Comparison of ENCODE assay signal across 14 mouse cellular contexts in the genomic region with DNA sequence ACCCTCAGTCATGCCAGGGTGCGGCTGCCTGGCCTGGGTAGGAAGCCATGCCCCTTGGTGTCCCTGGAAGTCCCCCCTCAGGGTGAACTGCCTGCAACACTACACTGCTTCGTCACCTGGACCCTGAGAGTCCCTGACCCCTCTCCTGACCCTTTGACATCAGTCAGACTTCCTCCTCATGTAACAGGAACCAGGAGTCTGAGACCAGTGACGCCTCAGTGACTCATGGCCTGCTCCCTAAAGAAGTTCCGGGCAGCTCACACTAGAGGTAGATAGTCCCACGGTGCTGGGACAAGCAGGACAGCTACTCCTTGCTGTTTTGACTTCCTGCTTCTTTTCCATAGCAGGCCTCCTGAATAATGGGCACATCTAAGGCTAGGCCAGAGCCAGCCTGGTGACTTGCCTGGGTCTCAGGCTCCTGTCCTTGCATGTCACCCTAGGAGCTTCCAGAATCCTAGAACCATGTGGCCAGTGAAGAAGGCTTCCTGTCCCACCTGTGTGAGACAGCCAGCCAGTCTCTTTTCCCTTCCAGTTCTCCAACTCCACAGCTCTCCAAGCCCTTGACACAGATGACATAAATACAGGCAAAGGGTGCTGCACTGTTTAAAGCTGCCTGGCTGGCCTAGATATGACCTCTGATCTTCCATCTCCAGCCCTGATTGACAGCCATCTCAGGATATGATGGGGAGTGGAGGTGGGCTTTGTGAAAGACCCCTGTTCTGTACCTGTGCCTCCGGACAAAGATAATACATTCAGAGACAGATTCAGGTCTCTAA. TPM values are rescaled to one million over a fixed set of nuclear protein-coding genes. Genes with fewer than 3 reads are reported as not detected.
DNase-seq lines count a peak whose midpoint lies in the region; ATAC-seq and TF ChIP-seq lines count a peak whose summit lies in the region.
"Had no signal": no experiment of that assay in that cellular context is flagged by ENCODE, and none has a peak within 500 bp of the region (broad histone marks: within the 10 kb centered on the region; RNA-seq: fewer than 3 reads in every experiment).

No protein-coding gene starts in this region.

- 0 out of 2 replicates have a peak, but pooled peaks cover 5% of the 10 kb centered on the region for H3K27me3 ChIP-seq in forebrain, embryonic 13.5 days
- H3K27me3 ChIP-seq in forebrain, postnatal 0 days (ENCODE audit: insufficient read depth, low read length) = no peaks in the 10 kb centered on the region; the same call in 1 of the 2 replicates
- H3K27me3 ChIP-seq in kidney, postnatal 0 days (ENCODE audit: insufficient read depth, low read length) = no peaks in the 10 kb centered on the region
- H3K27me3 ChIP-seq in embryonic facial prominence, embryonic 13.5 days = no peaks in the 10 kb centered on the region
- H3K27me3 ChIP-seq: embryonic facial prominence, embryonic 15.5 days; hindbrain, embryonic 12.5 days; intestine, embryonic 15.5 days; neural tube, embryonic 13.5 days had no signal

- no peak overlapping the region for H3K9ac ChIP-seq in forebrain, embryonic 13.5 days
- no peak overlapping the region for H3K9ac ChIP-seq in forebrain, postnatal 0 days
- no peak overlapping the region for H3K9ac ChIP-seq in kidney, postnatal 0 days (ENCODE audit: low read depth, low read length)
- 0 out of 2 replicates have a peak overlapping the region, but pooled peaks have one; percentile 3 for H3K9ac ChIP-seq in embryonic facial prominence, embryonic 13.5 days
- H3K9ac ChIP-seq: embryonic facial prominence, embryonic 15.5 days; hindbrain, embryonic 12.5 days; intestine, embryonic 15.5 days; neural tube, embryonic 13.5 days had no signal

- H3K4me1 ChIP-seq in forebrain, embryonic 13.5 days = no peaks in the 10 kb centered on the region
- no peaks in the 10 kb centered on the region for H3K4me1 ChIP-seq in forebrain, postnatal 0 days (ENCODE audit: insufficient read depth)
- 0 out of 2 replicates have a peak, but pooled peaks cover 5% of the 10 kb centered on the region for H3K4me1 ChIP-seq in kidney, postnatal 0 days (replicated peaks; ENCODE audit: insufficient read depth, low read length)
- 0 out of 2 replicates have a peak, but pooled peaks cover 7% of the 10 kb centered on the region for H3K4me1 ChIP-seq in embryonic facial prominence, embryonic 13.5 days

- no peak overlapping the region for H3K27ac ChIP-seq in forebrain, embryonic 13.5 days
- no peak overlapping the region for H3K27ac ChIP-seq in forebrain, postnatal 0 days (ENCODE audit: low read depth, low read length)
- H3K27ac ChIP-seq in kidney, postnatal 0 days = no peak overlapping the region
- H3K27ac ChIP-seq in embryonic facial prominence, embryonic 13.5 days = no peak overlapping the region
- H3K27ac ChIP-seq: embryonic facial prominence, embryonic 15.5 days; hindbrain, embryonic 12.5 days; intestine, embryonic 15.5 days; neural tube, embryonic 13.5 days had no signal

- DNase-seq in forebrain, postnatal 0 days = no peak
- DNase-seq in kidney, postnatal 0 days (ENCODE audit: low spot score) = no peak
- no peak for DNase-seq in kidney, postnatal 10 days
- peak; percentile 56 for DNase-seq in 3T3-L1 (ENCODE audit: low read depth, low spot score)
- DNase-seq in left cerebral cortex, adult 18-20 months (ENCODE audit: low spot score in 2 of 2) = no peak

- TF ChIP-seq CTCF in forebrain, postnatal 0 days (IDR thresholded peaks at IDR 0.05; ENCODE audit: low read depth) = no peak
- no peak for TF ChIP-seq CTCF in kidney, postnatal 0 days (IDR thresholded peaks at IDR 0.05; ENCODE audit: low read depth)

- no peak overlapping the region for H3K4me3 ChIP-seq in forebrain, embryonic 13.5 days
- no peak overlapping the region for H3K4me3 ChIP-seq in forebrain, postnatal 0 days (ENCODE audit: low read depth, low read length)
- H3K4me3 ChIP-seq in kidney, postnatal 0 days (replicated peaks; ENCODE audit: low read depth, low read length) = no peak overlapping the region
- H3K4me3 ChIP-seq in embryonic facial prominence, embryonic 13.5 days = no peak overlapping the region
- H3K4me3 ChIP-seq: embryonic facial prominence, embryonic 15.5 days; hindbrain, embryonic 12.5 days; intestine, embryonic 15.5 days; neural tube, embryonic 13.5 days had no signal

- WGBS in forebrain, embryonic 13.5 days = 77% methylated on average over 6 of the region's 6 CpGs
- 78% methylated on average over 6 of the region's 6 CpGs for WGBS in forebrain, postnatal 0 days
- 58% methylated on average over 6 of the region's 6 CpGs for WGBS in kidney, postnatal 0 days
- 61% methylated on average over 6 of the region's 6 CpGs for WGBS in embryonic facial prominence, embryonic 13.5 days

- no peak overlapping the region for H3K4me2 ChIP-seq in forebrain, embryonic 13.5 days
- H3K4me2 ChIP-seq in forebrain, postnatal 0 days (ENCODE audit: low read depth) = no peak overlapping the region
- H3K4me2 ChIP-seq in kidney, postnatal 0 days (ENCODE audit: low read length) = no peak overlapping the region
- no peak overlapping the region for H3K4me2 ChIP-seq in embryonic facial prominence, embryonic 13.5 days
- H3K4me2 ChIP-seq: embryonic facial prominence, embryonic 15.5 days; hindbrain, embryonic 12.5 days; intestine, embryonic 15.5 days; neural tube, embryonic 13.5 days had no signal

- H3K36me3 ChIP-seq in forebrain, embryonic 13.5 days (ENCODE audit: poor library complexity, severe bottlenecking) = no peaks in the 10 kb centered on the region
- no peaks in the 10 kb centered on the region for H3K36me3 ChIP-seq in forebrain, postnatal 0 days (ENCODE audit: insufficient read depth)
- no peaks in the 10 kb centered on the region for H3K36me3 ChIP-seq in kidney, postnatal 0 days (ENCODE audit: insufficient read depth, low read length)
- no peaks in the 10 kb centered on the region for H3K36me3 ChIP-seq in embryonic facial prominence, embryonic 13.5 days
- H3K36me3 ChIP-seq: embryonic facial prominence, embryonic 15.5 days; G1E; hindbrain, embryonic 12.5 days; intestine, embryonic 15.5 days; neural tube, embryonic 13.5 days had no signal

- no peaks in the 10 kb centered on the region for H3K9me3 ChIP-seq in forebrain, embryonic 13.5 days (replicated peaks)
- no peaks in the 10 kb centered on the region for H3K9me3 ChIP-seq in forebrain, postnatal 0 days (ENCODE audit: low read length)
- H3K9me3 ChIP-seq in kidney, postnatal 0 days (replicated peaks; ENCODE audit: low read length) = no peaks in the 10 kb centered on the region
- H3K9me3 ChIP-seq in embryonic facial prominence, embryonic 13.5 days = no peaks in the 10 kb centered on the region
- H3K9me3 ChIP-seq: embryonic facial prominence, embryonic 15.5 days; G1E; intestine, embryonic 15.5 days; neural tube, embryonic 13.5 days had no signal

- ATAC-seq in forebrain, embryonic 13.5 days = peak; percentile 27; the same call in 1 of the 2 replicates
- ATAC-seq in forebrain, postnatal 0 days = no peak; the same call in 1 of the 2 replicates
- ATAC-seq in kidney, postnatal 0 days (replicated peaks; ENCODE audit: low FRiP score, low read depth) = peak; percentile 26; the same call in 1 of the 2 replicates
- ATAC-seq in embryonic facial prominence, embryonic 13.5 days (ENCODE audit: insufficient number of reproducible peaks, insufficient read depth, low FRiP score, low TSS enrichment, low read depth) = no peak
- no peak for ATAC-seq in cerebellum, adult (ENCODE audit: insufficient number of reproducible peaks, low FRiP score, low TSS enrichment)
- ATAC-seq: CD4-positive, CD25-positive, alpha-beta regulatory T cell, adult 4 months had no signal

RNA-seq across cellular contexts. Expression of gene Cgnl1, which starts 34.4 kb away (rescaled TPM):
- 4.0 TPM in 2 replicates for polyA plus RNA-seq in forebrain, embryonic 13.5 days (2015; fragmentation: Nextera tagmentation; extraction: Ambion mirVana)
- total RNA-seq in forebrain, postnatal 0 days (2014; rRNA removed) = 5.8 and 8.5 TPM in 2 replicates
- 3.4 and 5.0 TPM in 2 replicates for polyA plus RNA-seq in forebrain, postnatal 0 days (2015; fragmentation: Nextera tagmentation; extraction: Ambion mirVana)
- polyA plus RNA-seq in kidney, postnatal 0 days (2015; fragmentation: Nextera tagmentation; extraction: Ambion mirVana) = 33.8 and 37.9 TPM in 2 replicates
- polyA plus RNA-seq in embryonic facial prominence, embryonic 13.5 days (2015; fragmentation: Nextera tagmentation; extraction: Ambion mirVana) = 9.7 and 10.2 TPM in 2 replicates
- 1 to 10 TPM; 7.4 to 9.6 TPM for total RNA-seq in left cerebral cortex, adult 18-20 months (2021)
- polyA plus RNA-seq: CD4-positive, CD25-positive, alpha-beta regulatory T cell, adult 4 months had no signal

Comparison
In these comparisons a context has a peak if more than half of its experiments do, and no peak if none do; other contexts are left out.
1. ATAC-seq: peak in forebrain, embryonic 13.5 days (single experiment) and kidney, postnatal 0 days (single experiment); none in forebrain, postnatal 0 days (single experiment), embryonic facial prominence, embryonic 13.5 days (single experiment) and cerebellum, adult (single experiment).